ENCODE assay signal across 25 mouse cellular contexts in genomic region chr8:113028880-113029279, GRCm38 (mm10).
DNase-seq lines count a peak whose midpoint lies in the region; ATAC-seq and TF ChIP-seq lines count a peak whose summit lies in the region.
"Had no signal": no experiment of that assay in that cellular context is flagged by ENCODE, and none has a peak within 500 bp of the region (broad histone marks: within the 10 kb centered on the region; RNA-seq: fewer than 3 reads in every experiment).

No protein-coding gene starts in this region.

- H3K36me3 ChIP-seq in hindbrain, postnatal 0 days (ENCODE audit: insufficient read depth, low read length) = no peaks in the 10 kb centered on the region
- no peaks in the 10 kb centered on the region for H3K36me3 ChIP-seq in hindbrain, embryonic 14.5 days (replicated peaks; ENCODE audit: control insufficient read depth, insufficient read depth)
- no peaks in the 10 kb centered on the region for H3K36me3 ChIP-seq in embryonic facial prominence, embryonic 13.5 days
- no peaks in the 10 kb centered on the region for H3K36me3 ChIP-seq in embryonic facial prominence, embryonic 15.5 days
- H3K36me3 ChIP-seq: forebrain, embryonic 10.5 days; hindbrain, embryonic 10.5 days; intestine, embryonic 15.5 days; midbrain, embryonic 12.5 days; neural tube, embryonic 13.5 days had no signal

- H3K4me2 ChIP-seq in hindbrain, postnatal 0 days (ENCODE audit: low read depth, low read length) = no peak overlapping the region
- no peak overlapping the region for H3K4me2 ChIP-seq in hindbrain, embryonic 14.5 days (replicated peaks)
- peak overlapping the region; percentile 0; the same call in 1 of the 2 replicates for H3K4me2 ChIP-seq in embryonic facial prominence, embryonic 13.5 days
- no peak overlapping the region for H3K4me2 ChIP-seq in embryonic facial prominence, embryonic 15.5 days (replicated peaks)
- H3K4me2 ChIP-seq: intestine, embryonic 15.5 days; midbrain, embryonic 12.5 days; neural tube, embryonic 13.5 days had no signal

- TF ChIP-seq CTCF in hindbrain, postnatal 0 days (IDR thresholded peaks at IDR 0.05; ENCODE audit: low read depth) = no peak

- peak; percentile 9 for DNase-seq in hindbrain, postnatal 0 days (ENCODE audit: low spot score)
- DNase-seq in hindbrain, embryonic 14.5 days (ENCODE audit: low spot score) = no peak
- peak; percentile 0 for DNase-seq in mesoderm, embryonic 11.5 days (ENCODE audit: low read depth, low spot score)
- no peak for DNase-seq in thymus, postnatal 4 days
- DNase-seq: adrenal gland, postnatal 25 days; B cell, adult 2 months; cerebellum, adult 18-20 months; gastrocnemius, postnatal 14 days; heart, postnatal 14 days; kidney, adult 8-10 months; kidney, postnatal 14 days; layer of hippocampus, adult 9-11 months; liver; lung, adult 2 months; lung, postnatal 10 days had no signal

- no peak for ATAC-seq in hindbrain, postnatal 0 days
- no peak for ATAC-seq in hindbrain, embryonic 14.5 days (ENCODE audit: low FRiP score)
- ATAC-seq in embryonic facial prominence, embryonic 13.5 days (ENCODE audit: insufficient number of reproducible peaks, insufficient read depth, low FRiP score, low TSS enrichment, low read depth) = no peak
- peak; percentile 54 for ATAC-seq in embryonic facial prominence, embryonic 15.5 days (ENCODE audit: insufficient number of reproducible peaks, low FRiP score, low TSS enrichment, low read depth)
- ATAC-seq: forebrain, embryonic 16.5 days; hindbrain, embryonic 16.5 days; intestine, embryonic 15.5 days had no signal

- 74% methylated on average over 9 of the region's 9 CpGs for WGBS in hindbrain, postnatal 0 days
- WGBS in hindbrain, embryonic 14.5 days = 79% methylated on average over 9 of the region's 9 CpGs
- 63% methylated on average over 9 of the region's 9 CpGs for WGBS in embryonic facial prominence, embryonic 13.5 days
- WGBS in embryonic facial prominence, embryonic 15.5 days = 51% methylated on average over 9 of the region's 9 CpGs

- no peaks in the 10 kb centered on the region for H3K4me1 ChIP-seq in hindbrain, postnatal 0 days (ENCODE audit: insufficient read depth, low read length)
- H3K4me1 ChIP-seq in hindbrain, embryonic 14.5 days (replicated peaks; ENCODE audit: control insufficient read depth, insufficient read depth, low read length) = no peaks in the 10 kb centered on the region
- peaks cover 8% of the 10 kb centered on the region for H3K4me1 ChIP-seq in embryonic facial prominence, embryonic 13.5 days
- H3K4me1 ChIP-seq in embryonic facial prominence, embryonic 15.5 days = no peaks in the 10 kb centered on the region; the same call in 1 of the 2 replicates
- H3K4me1 ChIP-seq: forebrain, embryonic 10.5 days; hindbrain, embryonic 10.5 days; intestine, embryonic 15.5 days; midbrain, embryonic 12.5 days; neural tube, embryonic 13.5 days had no signal

- H3K9ac ChIP-seq in hindbrain, postnatal 0 days (replicated peaks; ENCODE audit: low read length) = no peak overlapping the region
- H3K9ac ChIP-seq in hindbrain, embryonic 14.5 days = no peak overlapping the region
- H3K9ac ChIP-seq in embryonic facial prominence, embryonic 13.5 days = no peak overlapping the region
- H3K9ac ChIP-seq in embryonic facial prominence, embryonic 15.5 days = no peak overlapping the region
- H3K9ac ChIP-seq: intestine, embryonic 15.5 days; liver, embryonic 14.5 days; midbrain, embryonic 12.5 days; neural tube, embryonic 13.5 days had no signal

- no peak overlapping the region for H3K27ac ChIP-seq in hindbrain, postnatal 0 days
- H3K27ac ChIP-seq in hindbrain, embryonic 14.5 days = no peak overlapping the region
- no peak overlapping the region for H3K27ac ChIP-seq in embryonic facial prominence, embryonic 13.5 days
- H3K27ac ChIP-seq in embryonic facial prominence, embryonic 15.5 days (replicated peaks) = no peak overlapping the region
- H3K27ac ChIP-seq: forebrain, embryonic 10.5 days; hindbrain, embryonic 10.5 days; intestine, embryonic 15.5 days; liver, embryonic 14.5 days; midbrain, embryonic 12.5 days; neural tube, embryonic 13.5 days had no signal

- H3K27me3 ChIP-seq in hindbrain, postnatal 0 days (ENCODE audit: insufficient read depth, low read length) = no peaks in the 10 kb centered on the region
- no peaks in the 10 kb centered on the region for H3K27me3 ChIP-seq in hindbrain, embryonic 14.5 days (ENCODE audit: control insufficient read depth, insufficient read depth, low read length)
- H3K27me3 ChIP-seq in embryonic facial prominence, embryonic 13.5 days = no peaks in the 10 kb centered on the region
- no peaks in the 10 kb centered on the region for H3K27me3 ChIP-seq in embryonic facial prominence, embryonic 15.5 days
- H3K27me3 ChIP-seq: intestine, embryonic 15.5 days; midbrain, embryonic 12.5 days; neural tube, embryonic 13.5 days had no signal

- H3K4me3 ChIP-seq in hindbrain, postnatal 0 days (ENCODE audit: low read length) = no peak overlapping the region
- no peak overlapping the region for H3K4me3 ChIP-seq in hindbrain, embryonic 14.5 days (replicated peaks; ENCODE audit: low read length)
- H3K4me3 ChIP-seq in embryonic facial prominence, embryonic 13.5 days = no peak overlapping the region
- H3K4me3 ChIP-seq in embryonic facial prominence, embryonic 15.5 days (replicated peaks) = no peak overlapping the region
- H3K4me3 ChIP-seq: forebrain, embryonic 10.5 days; hindbrain, embryonic 10.5 days; intestine, embryonic 15.5 days; midbrain, embryonic 12.5 days; neural tube, embryonic 13.5 days had no signal

- no peaks in the 10 kb centered on the region for H3K9me3 ChIP-seq in hindbrain, postnatal 0 days (ENCODE audit: low read length)
- no peaks in the 10 kb centered on the region for H3K9me3 ChIP-seq in hindbrain, embryonic 14.5 days (ENCODE audit: control insufficient read depth, low read length)
- H3K9me3 ChIP-seq in embryonic facial prominence, embryonic 13.5 days = no peaks in the 10 kb centered on the region
- no peaks in the 10 kb centered on the region for H3K9me3 ChIP-seq in embryonic facial prominence, embryonic 15.5 days (replicated peaks)
- H3K9me3 ChIP-seq: forebrain, embryonic 10.5 days; hindbrain, embryonic 10.5 days; intestine, embryonic 15.5 days; midbrain, embryonic 12.5 days; neural tube, embryonic 13.5 days had no signal

Comparison
In these comparisons a context has a peak if more than half of its experiments do, and no peak if none do; other contexts are left out.
1. DNase-seq: peak in hindbrain, postnatal 0 days (single experiment) and mesoderm, embryonic 11.5 days (single experiment); none in hindbrain, embryonic 14.5 days (single experiment) and thymus, postnatal 4 days (single experiment).